Mouse (Mus musculus) layer of hippocampus, adult 9-11 months (tissue): ENCODE measurements around the gene Mmachc.

ENCODE experiments used
- DNase-seq: peaks from one replicate; pipeline ENCODE4 v3.0.0; 2022

Mmachc gene

GRCm38 (mm10) chr4:116708201-116708764, at the start of gene Mmachc, which contains the start of gene Ccdc163:
Gene Mmachc (minus strand): TSS chr4:116708406.
Gene Ccdc163 (plus strand): TSS chr4:116708509.
- DNase-seq = peak; percentile 99

GRCm38 (mm10) chr4:116749750-116750149, 41.5 kb upstream of the Mmachc start:
- no peak for DNase-seq

GRCm38 (mm10) chr4:116738972-116739751, 31.0 kb upstream of the Mmachc start:
- DNase-seq = no peak

- no peak for DNase-seq
Measured at GRCm38 (mm10) chr4:116734996-116735395, 26.8 kb upstream of the Mmachc start.

- DNase-seq = no peak
Measured at GRCm38 (mm10) chr4:116732355-116732754, 24.1 kb upstream of the Mmachc start.

GRCm38 (mm10) chr4:116731077-116731476, 22.9 kb upstream of the Mmachc start:
- no peak for DNase-seq

- DNase-seq = no peak
Measured at GRCm38 (mm10) chr4:116729532-116729931, 21.3 kb upstream of the Mmachc start.

GRCm38 (mm10) chr4:116727401-116727800, 19.2 kb upstream of the Mmachc start:
- no peak for DNase-seq

- DNase-seq = no peak
Measured at GRCm38 (mm10) chr4:116725444-116725843, 17.2 kb upstream of the Mmachc start.

GRCm38 (mm10) chr4:116722230-116722629, 14.0 kb upstream of the Mmachc start:
- no peak for DNase-seq

GRCm38 (mm10) chr4:116721098-116721628, 13.0 kb upstream of the Mmachc start:
- DNase-seq = peak; percentile 5

GRCm38 (mm10) chr4:116720343-116721097, 12.3 kb upstream of the Mmachc start, which contains the start of gene Tesk2:
Gene Tesk2 (plus strand): TSS chr4:116720948.
- peak; percentile 98 for DNase-seq

- DNase-seq = peak; percentile 66
Measured at GRCm38 (mm10) chr4:116719396-116719795, 11.2 kb upstream of the Mmachc start.

- no peak for DNase-seq
Measured at GRCm38 (mm10) chr4:116712536-116712935, 4.3 kb upstream of the Mmachc start.

- no peak for DNase-seq
Measured at GRCm38 (mm10) chr4:116710154-116710553, 1.9 kb upstream of the Mmachc start.

- no peak for DNase-seq
Measured at GRCm38 (mm10) chr4:116708791-116709390, 685 bp upstream of the Mmachc start.

- DNase-seq = peak; percentile 76
Measured at GRCm38 (mm10) chr4:116707666-116708065, 540 bp downstream of the Mmachc start.

GRCm38 (mm10) chr4:116703804-116704203, 4.4 kb downstream of the Mmachc start:
- DNase-seq = no peak

- DNase-seq = no peak
Measured at GRCm38 (mm10) chr4:116700964-116701363, 7.2 kb downstream of the Mmachc start.

- no peak for DNase-seq
Measured at GRCm38 (mm10) chr4:116698693-116699342, 9.4 kb downstream of the Mmachc start.

GRCm38 (mm10) chr4:116693785-116694184, 14.4 kb downstream of the Mmachc start:
- no peak for DNase-seq

- no peak for DNase-seq
Measured at GRCm38 (mm10) chr4:116692146-116692545, 16.1 kb downstream of the Mmachc start.
